Mouse (Mus musculus) lung, postnatal 0 days (tissue): Measurements from ENCODE around the gene Slc2a4. TPM values are rescaled to one million over a fixed set of nuclear protein-coding genes. Genes with fewer than 3 reads are reported as not detected.

Experiments used
- ATAC-seq: fragments of 200-750 bp; cut with Nextera tagmentation; 2 replicates; pipeline ENCODE4 v1.8.0; 2017; ENCODE audit warnings: moderate library complexity
- DNase-seq: peaks from one replicate; pipeline ENCODE4 v3.0.0-alpha.2; 2016; ENCODE audit warnings: low spot score
- H3K27ac ChIP-seq: fragments of 300-500 bp; sonication (generic); 2 replicates; pipeline ENCODE4 v1.5.1; 2014; ENCODE audit warnings: antibody characterized with exemption, mild to moderate bottlenecking, low read length, mixed read lengths
- H3K27me3 ChIP-seq: fragments of 300-500 bp; sonication (generic); replicated peaks from 2 replicates; pipeline ENCODE4 v1.6.1; 2014; ENCODE audit warnings: low read length, mixed read lengths; ENCODE audit not compliant: insufficient read depth
- H3K36me3 ChIP-seq: fragments of 300-500 bp; sonication (generic); 2 replicates; pipeline ENCODE4 v1.6.1; 2014; ENCODE audit warnings: low read length, mixed read lengths; ENCODE audit not compliant: insufficient read depth
- H3K4me1 ChIP-seq: fragments of 300-500 bp; sonication (generic); 2 replicates; pipeline ENCODE4 v1.6.1; 2014; ENCODE audit warnings: antibody characterized with exemption, low read depth, low read length, mixed read lengths; ENCODE audit not compliant: insufficient read depth
- H3K4me2 ChIP-seq: fragments of 300-500 bp; sonication (generic); replicated peaks from 2 replicates; pipeline ENCODE4 v1.6.1; 2014; ENCODE audit warnings: low read depth, mild to moderate bottlenecking, low read length, moderate library complexity, mixed read lengths
- H3K4me3 ChIP-seq: fragments of 300-500 bp; sonication (generic); 2 replicates; pipeline ENCODE4 v1.5.1; 2014; ENCODE audit warnings: low read depth, low read length
- H3K9ac ChIP-seq: fragments of 300-500 bp; sonication (generic); replicated peaks from 2 replicates; pipeline ENCODE4 v1.6.1; 2014; ENCODE audit warnings: low read depth, mild to moderate bottlenecking
- H3K9me3 ChIP-seq: fragments of 300-500 bp; sonication (generic); 2 replicates; pipeline ENCODE4 v1.6.1; 2016; ENCODE audit warnings: low read length, mixed read lengths
- CTCF ChIP-seq: IDR thresholded peaks from 2 replicates; pipeline ENCODE4 v1.5.1; 2016; ENCODE audit warnings: antibody characterized with exemption, mild to moderate bottlenecking
- EP300 ChIP-seq: IDR thresholded peaks from 2 replicates; pipeline ENCODE4 v1.6.1; 2016; ENCODE audit warnings: antibody characterized with exemption, mild to moderate bottlenecking, control low read depth
- WGBS: fragments of 180-500 bp; shearing (Covaris S2); extraction: QIAGEN DNeasy Blood & Tissue Kit; methylation state at CpG from one replicate; pipeline ENCODE4 v1.1.7; 2014; 5-methylcytosine and 5-hydroxymethylcytosine counted together
- polyA plus RNA-seq: library from polyadenylated mRNA; unstranded; fragments of >200 nt; fragmentation: Nextera tagmentation; extraction: Ambion mirVana; gene quantifications from 2 replicates; pipeline ENCODE4 v1.2.1, GENCODE M21; 2015

Slc2a4 gene
- polyA plus RNA-seq, 1 experiment from 2014 or later = 3.7 TPM

DNA sequence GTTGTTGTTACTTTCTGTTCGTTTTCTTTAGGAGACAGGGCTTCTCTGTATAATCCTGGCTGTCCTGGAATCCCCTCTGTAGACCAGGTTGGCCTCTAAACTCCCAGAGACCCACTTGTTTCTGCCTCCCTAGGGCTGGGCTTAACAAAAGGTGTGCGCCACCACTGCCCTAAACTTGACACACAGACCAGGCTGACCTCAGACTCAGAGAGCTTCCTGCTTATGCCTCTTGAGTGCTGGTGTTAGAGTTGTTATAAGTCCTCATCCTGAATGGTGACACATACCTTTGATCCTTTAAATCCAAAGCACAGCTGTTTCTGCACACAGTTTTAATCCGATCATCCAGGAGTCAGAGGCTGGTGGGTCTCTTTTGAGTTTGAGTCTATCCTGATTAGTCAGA, 44.9 kb upstream of the Slc2a4 start:
- H3K36me3 ChIP-seq = peaks cover 9% of the 10 kb centered on the region; the same call in 1 of the 2 replicates
- H3K4me1 ChIP-seq = peaks cover 9% of the 10 kb centered on the region; the same call in 1 of the 2 replicates
- H3K9ac ChIP-seq = peak overlapping the region; percentile 19; the same call in 1 of the 2 replicates
- no peak for ATAC-seq
- H3K4me3 ChIP-seq = 0 out of 2 replicates have a peak overlapping the region, but pooled peaks have one; percentile 66
- peak; percentile 64 for DNase-seq
- peak overlapping the region; percentile 57 for H3K4me2 ChIP-seq
- H3K27me3 ChIP-seq = no peaks in the 10 kb centered on the region
- H3K9me3 ChIP-seq = no peaks in the 10 kb centered on the region
- WGBS = 77% methylated on average over 3 of the region's 3 CpGs
- no peak overlapping the region for H3K27ac ChIP-seq
- no peak for TF ChIP-seq CTCF
- no peak for TF ChIP-seq EP300

DNA sequence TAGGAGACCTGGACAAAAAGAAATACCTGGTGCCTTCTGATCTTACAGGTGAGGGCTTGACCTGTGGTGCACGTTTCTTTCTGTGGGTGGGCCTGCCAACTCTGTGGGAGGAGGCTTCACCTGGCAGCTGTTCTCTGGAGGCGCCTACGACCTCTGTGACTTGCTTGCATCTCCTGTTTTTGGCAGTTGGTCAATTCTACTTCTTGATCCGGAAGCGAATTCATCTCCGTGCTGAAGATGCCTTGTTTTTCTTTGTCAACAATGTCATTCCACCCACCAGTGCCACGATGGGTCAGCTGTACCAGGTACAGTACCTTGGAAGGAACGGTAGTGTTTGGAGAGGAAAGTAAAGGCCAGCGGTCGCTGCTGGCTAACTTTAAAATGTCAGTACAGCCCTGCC, 44.4 kb upstream of the Slc2a4 start:
- Histone ChIP-seq H3K4me3 (peak overlapping the region; percentile 66), H3K27ac (no peak overlapping the region), H3K4me2 (peak overlapping the region; percentile 57), H3K27me3 (no peaks in the 10 kb centered on the region), H3K36me3 (peaks cover 9% of the 10 kb centered on the region; the same call in 1 of the 2 replicates), H3K9ac (peak overlapping the region; percentile 19; the same call in 1 of the 2 replicates), H3K9me3 (no peaks in the 10 kb centered on the region), H3K4me1 (peaks cover 9% of the 10 kb centered on the region; the same call in 1 of the 2 replicates)
- DNase-seq = peak; percentile 27
- WGBS = 73% methylated on average over 10 of the region's 10 CpGs
- no peak for ATAC-seq
- TF ChIP-seq CTCF (no peak), EP300 (no peak)

DNA sequence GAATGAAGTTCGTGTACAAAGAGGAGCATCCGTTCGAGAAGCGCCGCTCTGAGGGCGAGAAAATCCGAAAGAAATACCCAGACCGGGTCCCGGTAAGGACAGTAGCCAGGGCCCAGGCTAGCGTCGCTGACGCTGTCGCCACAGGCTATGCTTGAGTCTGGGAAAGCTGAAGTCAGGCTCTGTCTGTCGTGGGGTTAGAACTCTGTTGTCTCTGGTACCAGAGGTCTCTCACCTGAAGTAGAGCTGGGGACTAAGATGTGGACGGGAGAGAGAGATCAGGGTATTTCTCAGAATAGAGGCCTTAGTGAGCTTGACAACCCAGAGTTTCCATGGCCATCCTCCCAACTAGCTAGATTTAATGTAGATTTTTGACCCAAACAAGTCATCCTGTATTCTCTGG, 43.7 kb upstream of the Slc2a4 start:
- H3K9ac ChIP-seq = peak overlapping the region; percentile 92
- DNase-seq = no peak
- H3K4me2 ChIP-seq = peak overlapping the region; percentile 57
- peaks cover 9% of the 10 kb centered on the region; the same call in 1 of the 2 replicates for H3K4me1 ChIP-seq
- peak overlapping the region; percentile 66 for H3K4me3 ChIP-seq
- no peak for TF ChIP-seq CTCF
- no peak for TF ChIP-seq EP300
- under 1% methylated on average over 15 of the region's 15 CpGs for WGBS
- peak overlapping the region; percentile 87 for H3K27ac ChIP-seq
- peaks cover 9% of the 10 kb centered on the region; the same call in 1 of the 2 replicates for H3K36me3 ChIP-seq
- no peak for ATAC-seq
- H3K27me3 ChIP-seq = no peaks in the 10 kb centered on the region
- no peaks in the 10 kb centered on the region for H3K9me3 ChIP-seq

DNA sequence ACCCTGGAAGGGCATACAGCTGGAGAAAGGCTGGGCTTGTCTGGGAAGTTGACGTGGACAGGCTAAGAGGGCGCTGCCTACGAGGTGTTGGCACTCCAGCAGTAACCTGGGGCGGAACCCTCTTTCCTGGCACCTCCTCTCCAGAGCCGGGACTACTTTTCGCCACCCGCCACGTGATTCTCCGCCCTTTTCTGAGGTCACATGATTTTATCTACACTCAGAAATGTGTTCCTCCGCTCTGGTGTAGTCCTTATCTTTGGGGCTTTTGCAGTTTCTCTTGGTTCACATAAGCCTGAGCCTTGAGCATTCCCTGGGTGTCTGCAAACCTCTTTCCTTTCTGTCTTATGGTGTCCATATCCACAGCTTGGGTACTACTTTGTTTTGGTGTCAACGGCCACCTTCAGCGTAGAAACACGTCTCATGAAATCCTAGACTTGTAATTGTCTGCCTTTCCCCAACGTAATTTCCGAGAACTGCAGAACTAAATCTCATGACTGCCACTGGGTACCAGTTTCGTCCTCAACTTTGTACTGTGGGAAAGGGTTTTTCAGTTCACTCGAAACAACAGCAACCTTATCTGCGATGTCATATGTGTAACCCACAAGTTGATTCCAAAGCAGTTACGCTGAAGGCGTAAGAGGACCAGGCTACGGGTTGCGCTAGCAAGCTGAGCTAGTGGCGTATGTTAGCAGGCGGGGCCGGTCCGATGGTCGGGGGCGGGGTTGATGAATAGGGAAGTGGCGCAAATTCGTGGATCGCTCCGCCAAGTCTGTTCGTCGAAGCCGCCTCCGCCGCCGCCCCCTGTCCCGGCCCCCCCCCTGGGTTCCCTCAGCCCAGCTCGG, 43.1 kb upstream of the Slc2a4 start, which contains the start of gene Gabarap:
Gene Gabarap (plus strand): TSS at position 294 of the 842 bp plus-strand sequence.
- Histone ChIP-seq H3K4me3 (peak within 1 kb of the TSS; percentile 66), H3K27ac (peak within 1 kb of the TSS; percentile 87), H3K9me3 (no peaks in the 10 kb centered on the region), H3K9ac (peak within 1 kb of the TSS; percentile 92), H3K4me1 (peaks cover 9% of the 10 kb centered on the region; the same call in 1 of the 2 replicates), H3K4me2 (peak within 1 kb of the TSS; percentile 57), H3K27me3 (no peaks in the 10 kb centered on the region), H3K36me3 (peaks cover 9% of the 10 kb centered on the region; the same call in 1 of the 2 replicates)
- ATAC-seq = peak; percentile 78
- peak; percentile 99 for DNase-seq
- 0% methylated on average over 40 of the region's 40 CpGs for WGBS
- TF ChIP-seq EP300 (peak; percentile 87), CTCF (peak; percentile 8; the same call in 1 of the 2 replicates)

DNA sequence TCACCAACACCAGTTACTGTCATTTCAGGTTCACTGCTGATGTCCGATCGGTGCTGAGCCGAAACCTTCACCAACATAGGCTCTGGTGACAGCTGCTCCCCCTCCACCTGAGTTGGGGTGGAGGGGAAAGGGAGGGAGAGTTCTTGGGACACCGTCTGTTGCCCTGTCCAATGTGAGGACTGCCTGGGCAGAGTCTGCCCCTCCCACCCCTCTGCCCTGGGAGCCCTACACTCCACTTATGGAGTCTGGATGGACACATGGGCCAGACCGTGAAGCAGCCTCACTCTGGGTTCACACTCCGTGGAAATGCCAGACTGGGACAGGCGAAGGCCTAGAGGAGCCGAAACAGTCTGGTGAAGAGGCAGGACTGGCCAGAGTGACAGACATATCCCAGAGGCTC, 42.0 kb upstream of the Slc2a4 start:
- TF ChIP-seq CTCF (no peak), EP300 (no peak)
- no peak for ATAC-seq
- peaks cover 14% of the 10 kb centered on the region; the same call in 1 of the 2 replicates for H3K36me3 ChIP-seq

DNA sequence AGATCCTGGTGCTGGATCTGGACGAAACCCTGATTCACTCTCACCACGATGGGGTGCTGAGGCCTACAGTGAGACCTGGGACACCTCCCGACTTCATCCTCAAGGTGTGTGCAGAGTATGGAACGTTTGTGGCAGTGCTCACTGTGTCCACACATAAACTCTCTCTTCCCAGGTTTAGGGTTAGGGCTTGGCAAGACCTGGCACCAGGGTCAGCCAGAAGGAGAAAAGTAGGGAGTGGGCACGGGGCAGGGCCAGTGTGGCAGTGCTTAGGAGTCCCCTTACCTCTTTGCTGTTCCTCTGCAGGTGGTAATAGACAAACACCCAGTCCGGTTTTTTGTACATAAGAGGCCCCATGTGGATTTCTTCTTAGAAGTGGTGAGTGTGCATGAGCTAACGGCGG, 36.4 kb upstream of the Slc2a4 start:
- Histone ChIP-seq H3K4me3 (no peak overlapping the region), H3K9me3 (no peaks in the 10 kb centered on the region), H3K9ac (no peak overlapping the region), H3K4me2 (no peak overlapping the region), H3K4me1 (peaks cover 18% of the 10 kb centered on the region; the same call in 1 of the 2 replicates), H3K27me3 (no peaks in the 10 kb centered on the region), H3K27ac (no peak overlapping the region), H3K36me3 (peaks cover 13% of the 10 kb centered on the region; the same call in 1 of the 2 replicates)
- no peak for DNase-seq
- 87% methylated on average over 8 of the region's 8 CpGs for WGBS
- no peak for ATAC-seq
- TF ChIP-seq CTCF = no peak
- no peak for TF ChIP-seq EP300

More for the DNA sequence above, 42.0 kb upstream of the Slc2a4 start:
- 84% methylated on average over 8 of the region's 8 CpGs for WGBS
- H3K4me2 ChIP-seq = no peak overlapping the region
- H3K4me1 ChIP-seq = peaks cover 9% of the 10 kb centered on the region; the same call in 1 of the 2 replicates
- H3K9me3 ChIP-seq = no peaks in the 10 kb centered on the region
- no peak overlapping the region for H3K4me3 ChIP-seq
- no peak overlapping the region for H3K9ac ChIP-seq
- peak; percentile 13 for DNase-seq
- no peaks in the 10 kb centered on the region for H3K27me3 ChIP-seq
- H3K27ac ChIP-seq = peak overlapping the region; percentile 87
